Mouse (Mus musculus) activated CD4-positive, CD25-positive, alpha-beta regulatory T cell, adult 4 months (primary cell): ENCODE results near the gene H2-Q10. TPM values are rescaled to one million over a fixed set of nuclear protein-coding genes. Genes with fewer than 3 reads are reported as not detected.

ENCODE experiments used
- ATAC-seq: one replicate; pipeline ENCODE4 v1.8.0; 2017
- polyA plus RNA-seq, 2 experiments: library from polyadenylated mRNA; unstranded; fragments of 100-300 nt; shearing (Covaris generic); gene quantifications; one replicate each; pipeline ENCODE4 v1.2.1; 2017

The H2-Q10 gene
- polyA plus RNA-seq, 2 experiments from 2014 or later: 7.3 to 20.1 TPM

DNA sequence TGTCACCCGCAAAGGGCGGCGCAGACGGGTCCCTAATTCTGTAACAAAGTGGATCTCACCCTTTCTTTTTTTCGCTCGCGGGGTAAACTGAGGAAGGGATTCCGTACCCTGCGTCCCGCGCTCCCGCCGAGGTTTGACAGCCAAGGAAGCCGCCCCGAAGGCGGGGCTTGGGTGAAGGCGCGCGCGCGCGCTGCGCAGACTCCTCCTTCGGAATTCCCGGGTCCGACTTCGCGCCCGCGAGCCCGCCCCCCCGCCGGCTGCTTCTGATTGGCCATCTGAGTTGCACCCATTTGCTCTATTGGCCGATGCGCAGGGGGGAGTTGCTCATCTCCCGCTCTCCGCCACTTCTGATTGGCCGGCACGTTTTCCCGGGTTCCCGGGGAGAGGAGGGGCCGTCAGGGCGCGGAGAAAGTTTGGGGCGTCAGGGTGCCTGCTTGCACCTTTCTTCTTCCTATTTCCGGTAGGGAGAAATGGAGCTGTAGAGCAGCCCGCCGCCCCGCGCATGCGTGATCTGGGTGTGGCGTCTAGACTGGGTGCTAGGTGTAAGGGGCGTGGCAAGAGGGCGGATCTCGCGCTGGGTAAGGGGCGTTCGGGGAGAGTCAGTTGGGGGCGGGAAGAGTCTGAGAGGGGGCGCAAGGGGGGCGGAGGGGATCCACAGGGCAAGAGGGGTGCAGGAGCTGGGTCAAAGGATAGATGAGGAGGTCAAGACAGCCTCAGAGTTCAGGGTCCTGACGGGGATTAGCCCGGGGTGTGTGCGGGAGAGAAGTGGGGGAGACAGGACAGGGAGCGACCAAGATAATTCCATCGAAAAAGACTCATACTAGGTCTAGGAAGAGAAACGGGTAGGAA lies 47.0 kb downstream of the H2-Q10 start, which contains the start of the genes Tcf19 and Cchcr1:
TSS of gene Tcf19 (minus strand) at position 173 of the 849 bp plus-strand sequence.
TSS of gene Cchcr1 (plus strand) at position 449 of the 849 bp plus-strand sequence.
- ATAC-seq: peak; percentile 88

DNA sequence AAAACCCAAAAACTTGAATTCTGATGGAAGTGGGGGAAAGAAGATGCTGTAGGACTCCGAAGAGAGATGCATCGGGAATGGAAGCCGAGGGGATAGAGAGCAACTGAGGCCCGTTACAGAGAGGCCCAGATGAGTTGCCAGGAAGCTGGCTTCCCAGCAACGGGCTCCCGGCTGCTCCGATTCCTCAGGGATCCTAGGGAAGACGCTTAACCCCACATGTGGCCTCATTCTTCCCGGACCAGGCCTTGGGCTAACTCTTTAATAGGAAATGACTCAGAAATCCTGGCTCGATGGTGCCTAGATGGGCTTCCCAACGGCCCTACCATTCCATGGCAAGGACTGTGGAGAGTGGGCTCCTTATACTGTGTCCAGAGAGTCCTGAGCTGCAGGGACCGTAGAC lies 47.6 kb downstream of the H2-Q10 start:
- ATAC-seq: no peak

Other genes starting within 250 kb of the H2-Q10 start
- 1 to 10 TPM in 1 of 2 experiments, not detected in 1; 1.8 TPM for gene Gm16181, start 249.3 kb upstream of the H2-Q10 start, polyA plus RNA-seq
- gene Atp6v1g2, start 236.4 kb upstream of the H2-Q10 start, polyA plus RNA-seq: 1 to 10 TPM; 2.3 to 4.0 TPM
- gene Nfkbil1, start 234.3 kb upstream of the H2-Q10 start, polyA plus RNA-seq: 1 to 10 TPM; 3.4 to 4.4 TPM
- 100 to 1,000 TPM; 200 to 247 TPM for gene Ddx39b, start 228.3 kb upstream of the H2-Q10 start, polyA plus RNA-seq
- gene H2-D1, start 207.4 kb upstream of the H2-Q10 start, polyA plus RNA-seq: 1,000 to 10,000 TPM; 3,460 to 4,099 TPM
- not detected for gene H2-Q1, start 149.7 kb upstream of the H2-Q10 start, polyA plus RNA-seq
- gene H2-Q2, start 127.8 kb upstream of the H2-Q10 start, polyA plus RNA-seq: 1 to 10 TPM; 7.5 to 8.8 TPM
- 10 to 100 TPM; 12.1 to 12.7 TPM for gene H2-Q4, start 90.5 kb upstream of the H2-Q10 start, polyA plus RNA-seq
- gene H2-Q6, start 45.2 kb upstream of the H2-Q10 start, polyA plus RNA-seq: 100 to 1,000 TPM; 450 to 531 TPM
- gene H2-Q7, start 30.9 kb upstream of the H2-Q10 start, polyA plus RNA-seq: 1,000 to 10,000 TPM; 1,012 to 1,237 TPM
- under 1 TPM in 1 of 2 experiments, not detected in 1; 0.36 TPM for gene Pou5f1, start 35.9 kb downstream of the H2-Q10 start, polyA plus RNA-seq
- 10 to 100 TPM; 29.2 to 36.6 TPM for gene Tcf19, start 46.7 kb downstream of the H2-Q10 start, polyA plus RNA-seq
- 1 to 10 TPM; 3.7 to 5.0 TPM for gene Cchcr1, start 47.0 kb downstream of the H2-Q10 start, polyA plus RNA-seq
- not detected for gene Psors1c2, start 63.1 kb downstream of the H2-Q10 start, polyA plus RNA-seq
- gene Cdsn, start 82.0 kb downstream of the H2-Q10 start, polyA plus RNA-seq: not detected
- gene 2300002M23Rik, start 97.4 kb downstream of the H2-Q10 start, polyA plus RNA-seq: not detected
- gene Sfta2, start 131.5 kb downstream of the H2-Q10 start, polyA plus RNA-seq: not detected
- gene Gm9573, start 156.5 kb downstream of the H2-Q10 start, polyA plus RNA-seq: not detected
- under 1 TPM in 1 of 2 experiments, not detected in 1; 0.36 TPM for gene Mucl3, start 173.6 kb downstream of the H2-Q10 start, polyA plus RNA-seq
- gene Vars2, start 197.5 kb downstream of the H2-Q10 start, polyA plus RNA-seq: 10 to 100 TPM in 1 of 2 experiments, 1 to 10 TPM in 1; 9.3 to 11.8 TPM
- 10 to 100 TPM; 11.5 to 30.4 TPM for gene Gtf2h4, start 203.7 kb downstream of the H2-Q10 start, polyA plus RNA-seq
- under 1 TPM; 0.66 to 0.71 TPM for gene Ddr1, start 234.5 kb downstream of the H2-Q10 start, polyA plus RNA-seq